Mouse (Mus musculus) neural tube, embryonic 11.5 days (tissue): ENCODE data around the gene Ggact. TPM values are rescaled to one million over a fixed set of nuclear protein-coding genes. Genes with fewer than 3 reads are reported as not detected.

Experiments used
- ATAC-seq: fragments of 200-750 bp; cut with Nextera tagmentation; 2 replicates; pipeline ENCODE4 v1.8.0; 2017; ENCODE audit warnings: moderate number of reproducible peaks, mild to moderate bottlenecking, moderate TSS enrichment, moderate library complexity; ENCODE audit not compliant: insufficient read depth, low FRiP score, low TSS enrichment
- DNase-seq: peaks from one replicate; pipeline ENCODE4 v3.0.0-alpha.2; 2015; ENCODE audit warnings: low spot score
- H3K27ac ChIP-seq: fragments of 300-500 bp; sonication (generic); 2 replicates; pipeline ENCODE4 v1.5.1; 2014; ENCODE audit warnings: low read depth, mild to moderate bottlenecking, low read length
- H3K27me3 ChIP-seq: fragments of 300-500 bp; sonication (generic); 2 replicates; pipeline ENCODE4 v1.6.1; 2014; ENCODE audit warnings: mild to moderate bottlenecking, low read length, mixed read lengths; ENCODE audit not compliant: control insufficient read depth, insufficient read depth
- H3K36me3 ChIP-seq: fragments of 300-500 bp; sonication (generic); 2 replicates; pipeline ENCODE4 v1.6.1; 2014; ENCODE audit warnings: mild to moderate bottlenecking, low read length, moderate library complexity, mixed read lengths; ENCODE audit not compliant: control insufficient read depth, insufficient read depth
- H3K4me1 ChIP-seq: fragments of 300-500 bp; sonication (generic); 2 replicates; pipeline ENCODE4 v1.6.1; 2014; ENCODE audit warnings: low read length, mixed read lengths; ENCODE audit not compliant: control insufficient read depth, insufficient read depth
- H3K4me2 ChIP-seq: fragments of 300-500 bp; sonication (generic); 2 replicates; pipeline ENCODE4 v1.6.1; 2014; ENCODE audit warnings: low read depth, mild to moderate bottlenecking, moderate library complexity
- H3K4me3 ChIP-seq: fragments of 300-500 bp; sonication (generic); 2 replicates; pipeline ENCODE4 v1.5.1; 2014; ENCODE audit warnings: low read depth, low read length
- H3K9ac ChIP-seq: fragments of 300-500 bp; sonication (generic); 2 replicates; pipeline ENCODE4 v1.6.1; 2014; ENCODE audit warnings: mild to moderate bottlenecking, low read length
- H3K9me3 ChIP-seq: fragments of 300-500 bp; sonication (generic); 2 replicates; pipeline ENCODE4 v1.6.1; 2016; ENCODE audit warnings: low read length; ENCODE audit not compliant: control insufficient read depth
- WGBS: fragments of 180-500 bp; shearing (Covaris S2); extraction: QIAGEN DNeasy Blood & Tissue Kit; methylation state at CpG from one replicate; pipeline ENCODE4 v1.1.7; 2014; 5-methylcytosine and 5-hydroxymethylcytosine counted together
- polyA plus RNA-seq: library from polyadenylated mRNA; unstranded; fragments of >200 nt; fragmentation: Nextera tagmentation; extraction: Ambion mirVana; gene quantifications from 2 replicates; pipeline ENCODE4 v1.2.1, GENCODE M21; 2014

Gene Ggact
- polyA plus RNA-seq, 1 experiment from 2014 or later, result 5.6 TPM

GRCm38 (mm10) chr14:122902884-122903283, 10.7 kb downstream of the Ggact start:
- Histone ChIP-seq H3K4me1 (no peaks in the 10 kb centered on the region), H3K9ac (no peak overlapping the region), H3K4me3 (no peak overlapping the region), H3K27me3 (no peaks in the 10 kb centered on the region), H3K36me3 (no peaks in the 10 kb centered on the region), H3K4me2 (no peak overlapping the region), H3K27ac (no peak overlapping the region), H3K9me3 (no peaks in the 10 kb centered on the region)
- WGBS, result 80% methylated on average over 4 of the region's 4 CpGs
- DNase-seq (no peak), ATAC-seq (no peak)

DNA sequence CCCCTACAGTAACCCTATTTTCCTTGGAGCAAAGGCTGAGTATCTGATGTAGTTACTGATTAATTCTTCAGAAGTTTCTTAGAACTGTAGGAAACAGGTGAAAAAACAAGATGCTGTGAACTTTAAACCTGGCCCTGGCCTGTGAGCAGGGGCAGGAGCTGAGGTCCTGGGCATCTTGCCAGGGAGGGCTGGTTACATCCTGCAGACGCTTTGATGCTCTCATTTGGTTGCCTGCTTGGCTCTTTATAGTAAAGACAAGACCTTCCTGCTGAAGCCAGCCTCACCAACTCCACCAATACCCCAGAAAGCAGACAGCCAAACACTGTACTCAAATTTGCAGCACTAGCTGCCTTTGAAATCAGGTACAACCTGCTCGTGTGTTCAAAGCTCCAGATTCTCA, 11.4 kb downstream of the Ggact start:
- H3K9ac ChIP-seq, result no peak overlapping the region
- H3K4me2 ChIP-seq, result no peak overlapping the region
- no peaks in the 10 kb centered on the region for H3K27me3 ChIP-seq
- H3K36me3 ChIP-seq, result no peaks in the 10 kb centered on the region
- WGBS, result 82% methylated on average over 2 of the region's 2 CpGs
- ATAC-seq, result no peak
- H3K4me3 ChIP-seq, result no peak overlapping the region
- H3K9me3 ChIP-seq, result no peaks in the 10 kb centered on the region
- H3K27ac ChIP-seq, result no peak overlapping the region
- no peak for DNase-seq
- H3K4me1 ChIP-seq, result no peaks in the 10 kb centered on the region

DNA sequence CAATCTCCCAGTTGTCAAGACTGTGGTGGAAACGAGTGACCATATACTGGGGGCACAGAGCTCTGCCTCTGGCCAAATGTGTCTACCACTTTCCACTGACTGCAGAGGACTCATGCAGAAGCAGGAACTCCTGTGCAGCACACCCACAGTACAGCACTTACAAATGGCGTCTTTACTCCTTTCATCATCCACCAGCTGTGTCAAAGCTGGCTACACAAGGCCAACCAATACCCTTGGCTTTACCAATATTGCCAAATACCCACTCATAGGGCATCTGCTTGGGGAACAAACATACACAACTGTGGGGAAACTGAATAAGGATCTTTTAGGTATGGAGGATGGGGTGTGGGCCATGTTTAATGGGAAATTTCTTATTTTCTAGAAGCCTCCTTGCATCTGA, 11.8 kb downstream of the Ggact start:
- Histone ChIP-seq H3K4me3 (no peak overlapping the region), H3K27ac (no peak overlapping the region), H3K27me3 (no peaks in the 10 kb centered on the region), H3K4me1 (no peaks in the 10 kb centered on the region), H3K9me3 (no peaks in the 10 kb centered on the region), H3K9ac (no peak overlapping the region), H3K4me2 (no peak overlapping the region), H3K36me3 (no peaks in the 10 kb centered on the region)
- ATAC-seq (no peak), DNase-seq (no peak)
- WGBS, result 79% methylated on average over 2 of the region's 2 CpGs

GRCm38 (mm10) chr14:122901177-122901576, 12.4 kb downstream of the Ggact start:
- H3K27me3 ChIP-seq, result no peaks in the 10 kb centered on the region
- no peaks in the 10 kb centered on the region for H3K9me3 ChIP-seq
- WGBS, result 79% methylated on average over 3 of the region's 3 CpGs
- no peak overlapping the region for H3K27ac ChIP-seq
- no peak for ATAC-seq
- no peak for DNase-seq
- H3K4me2 ChIP-seq, result no peak overlapping the region
- H3K36me3 ChIP-seq, result no peaks in the 10 kb centered on the region
- no peak overlapping the region for H3K9ac ChIP-seq
- H3K4me3 ChIP-seq, result no peak overlapping the region
- no peaks in the 10 kb centered on the region for H3K4me1 ChIP-seq

DNA sequence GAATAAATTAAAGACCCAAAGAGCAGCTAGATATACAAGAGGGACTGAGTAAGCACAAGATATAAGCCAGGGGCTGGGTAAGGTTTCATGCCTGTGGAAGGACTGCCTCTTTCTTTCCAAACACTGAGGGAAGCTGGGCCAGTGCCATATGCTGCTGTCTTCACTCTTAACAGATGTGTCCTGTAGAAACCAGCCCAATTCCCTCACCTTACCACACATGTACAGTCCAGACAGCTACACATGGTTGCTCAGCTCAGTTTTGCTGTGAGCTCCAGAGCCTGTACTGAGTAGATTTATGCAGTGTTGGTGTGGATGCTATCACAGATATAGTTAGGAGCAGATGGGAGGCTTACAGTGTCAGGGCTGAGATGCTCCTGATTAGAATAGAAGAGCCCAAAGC, 12.9 kb downstream of the Ggact start:
- no peaks in the 10 kb centered on the region for H3K36me3 ChIP-seq
- ATAC-seq (no peak), DNase-seq (no peak)
- no peak overlapping the region for H3K9ac ChIP-seq
- no peak overlapping the region for H3K4me3 ChIP-seq
- no peaks in the 10 kb centered on the region for H3K27me3 ChIP-seq
- no peak overlapping the region for H3K27ac ChIP-seq
- no peaks in the 10 kb centered on the region for H3K4me1 ChIP-seq
- H3K9me3 ChIP-seq, result no peaks in the 10 kb centered on the region
- no peak overlapping the region for H3K4me2 ChIP-seq

DNA sequence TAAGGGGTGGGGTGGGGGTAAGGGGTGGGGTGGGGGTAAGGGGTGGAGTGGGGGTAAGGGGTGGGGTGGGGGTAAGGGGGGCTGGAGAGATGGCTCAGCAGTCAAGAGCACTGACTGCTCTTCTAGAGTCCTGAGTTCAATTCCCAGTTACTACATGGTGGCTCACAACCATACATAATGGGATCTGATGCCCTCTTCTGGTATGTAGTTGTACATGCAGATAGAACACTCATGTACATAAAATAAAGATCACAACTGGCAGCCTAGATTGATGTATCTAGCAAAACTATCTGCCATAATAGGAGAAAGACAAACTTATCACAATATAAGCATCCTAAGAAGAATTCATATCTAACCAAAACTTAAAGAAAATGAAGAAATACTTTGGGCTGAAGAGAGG, 15.0 kb downstream of the Ggact start:
- Histone ChIP-seq H3K4me1 (no peaks in the 10 kb centered on the region), H3K4me2 (no peak overlapping the region), H3K27me3 (no peaks in the 10 kb centered on the region), H3K9me3 (no peaks in the 10 kb centered on the region), H3K9ac (no peak overlapping the region), H3K27ac (no peak overlapping the region), H3K4me3 (no peak overlapping the region), H3K36me3 (no peaks in the 10 kb centered on the region)
- no peak for ATAC-seq
- no peak for DNase-seq

DNA sequence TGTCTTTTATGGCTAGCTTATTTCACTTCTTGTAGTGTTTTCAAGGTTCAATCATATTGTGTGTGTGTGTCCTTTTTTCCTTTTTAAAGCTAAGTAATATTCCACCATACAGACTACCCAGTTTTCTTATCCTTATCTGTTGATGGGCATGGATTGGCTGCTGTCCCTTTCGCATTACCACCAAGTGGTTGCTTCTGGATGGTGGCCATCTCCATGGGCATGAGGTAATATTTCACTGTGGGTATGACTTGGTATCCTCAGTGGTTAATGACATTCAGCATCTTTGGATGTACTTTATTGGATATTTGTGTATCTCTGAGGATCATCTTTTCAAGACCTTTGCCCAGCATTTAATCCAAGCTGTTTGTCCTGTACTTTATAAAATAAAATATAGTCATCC, 17.5 kb downstream of the Ggact start:
- Histone ChIP-seq H3K4me2 (no peak overlapping the region), H3K9me3 (no peaks in the 10 kb centered on the region), H3K4me3 (no peak overlapping the region), H3K9ac (no peak overlapping the region), H3K4me1 (no peaks in the 10 kb centered on the region), H3K36me3 (no peaks in the 10 kb centered on the region), H3K27ac (no peak overlapping the region), H3K27me3 (no peaks in the 10 kb centered on the region)
- 97% methylated on average over 1 of the region's 1 CpGs for WGBS
- ATAC-seq (no peak), DNase-seq (no peak)

DNA sequence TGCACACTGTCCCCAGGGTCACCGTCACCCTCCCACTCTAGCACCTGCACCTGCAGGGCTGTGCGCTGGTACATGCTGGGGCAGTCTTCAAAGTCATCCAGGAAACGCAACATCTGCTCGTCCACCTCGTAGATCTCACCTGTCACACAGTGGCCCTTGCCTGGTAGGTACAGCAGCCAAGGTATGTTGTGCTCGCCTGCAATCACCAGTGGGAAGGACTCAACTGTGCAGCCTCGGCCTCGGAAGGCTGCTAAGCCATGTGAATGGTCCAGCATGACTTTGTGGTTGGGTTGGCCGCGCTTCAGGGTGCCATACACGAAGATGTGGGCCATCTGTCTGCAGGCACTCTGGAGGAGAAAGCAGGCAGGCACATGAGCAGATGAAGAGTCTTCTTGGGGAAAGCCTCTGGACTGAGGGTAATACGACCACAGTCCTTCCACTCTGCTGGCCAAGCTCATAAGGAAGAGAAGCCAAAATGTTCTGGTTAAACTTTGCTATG, 22.0 kb downstream of the Ggact start:
- Histone ChIP-seq H3K36me3 (no peaks in the 10 kb centered on the region), H3K27me3 (no peaks in the 10 kb centered on the region), H3K4me3 (no peak overlapping the region), H3K4me2 (no peak overlapping the region), H3K27ac (no peak overlapping the region), H3K9me3 (no peaks in the 10 kb centered on the region), H3K4me1 (0 out of 2 replicates have a peak, but pooled peaks cover 4% of the 10 kb centered on the region), H3K9ac (no peak overlapping the region)
- 88% methylated on average over 12 of the region's 12 CpGs for WGBS
- DNase-seq (no peak), ATAC-seq (no peak)

GRCm38 (mm10) chr14:122888480-122888872, 25.1 kb downstream of the Ggact start:
- Histone ChIP-seq H3K9me3 (no peaks in the 10 kb centered on the region), H3K4me2 (no peak overlapping the region), H3K27ac (no peak overlapping the region), H3K4me1 (peaks cover 4% of the 10 kb centered on the region), H3K36me3 (no peaks in the 10 kb centered on the region), H3K4me3 (no peak overlapping the region), H3K27me3 (no peaks in the 10 kb centered on the region), H3K9ac (no peak overlapping the region)
- DNase-seq, result no peak
- WGBS, result 93% methylated on average over 1 of the region's 1 CpGs
- ATAC-seq, result no peak
